Mouse (Mus musculus) brain, embryonic 18.5 days (tissue): ENCODE data around the gene Scgb2b18.
"Not testable (repeated sequence)": the region's sequence is repeated elsewhere in the genome, so short reads cannot be mapped to it uniquely, and the experiment has no call there.

Experiments used
- DNase-seq: peaks from one replicate; pipeline ENCODE4 v3.0.0-alpha.2; 2012; ENCODE audit warnings: low read depth, low spot score

Scgb2b18 gene

DNA sequence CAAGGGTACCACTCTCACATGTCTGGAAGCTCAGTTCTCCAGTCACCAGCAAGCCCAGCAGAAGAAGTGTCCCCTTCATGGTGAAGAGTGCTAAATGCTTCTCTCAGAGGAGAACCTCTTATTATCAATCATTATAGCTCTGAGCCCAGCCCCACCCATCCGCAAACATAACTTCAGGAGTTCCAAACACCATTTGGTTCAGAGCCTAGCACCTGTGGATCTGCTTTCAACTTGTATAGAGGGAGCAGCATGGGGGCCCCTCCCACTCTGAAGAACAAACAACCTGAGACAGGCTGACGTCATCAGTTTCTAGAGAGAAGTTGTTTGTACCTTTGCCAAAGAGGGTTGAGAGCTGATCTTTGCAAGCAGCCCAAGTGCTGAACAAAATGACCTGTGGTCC, at the start of gene Scgb2b18:
Gene Scgb2b18 (minus strand): TSS at position 101 of the 400 bp plus-strand sequence.
- not testable (repeated sequence) for DNase-seq

- DNase-seq, result not testable (repeated sequence)
These were observed 11.6 kb upstream of the Scgb2b18 start, which contains the start of gene Scgb1b18 for GRCm38 (mm10) chr7:33185268-33185667. Gene Scgb1b18, plus strand, starts transcription at chr7:33185568.
